Mouse (Mus musculus): Measurements from ENCODE around the gene Thap3.

DNA sequence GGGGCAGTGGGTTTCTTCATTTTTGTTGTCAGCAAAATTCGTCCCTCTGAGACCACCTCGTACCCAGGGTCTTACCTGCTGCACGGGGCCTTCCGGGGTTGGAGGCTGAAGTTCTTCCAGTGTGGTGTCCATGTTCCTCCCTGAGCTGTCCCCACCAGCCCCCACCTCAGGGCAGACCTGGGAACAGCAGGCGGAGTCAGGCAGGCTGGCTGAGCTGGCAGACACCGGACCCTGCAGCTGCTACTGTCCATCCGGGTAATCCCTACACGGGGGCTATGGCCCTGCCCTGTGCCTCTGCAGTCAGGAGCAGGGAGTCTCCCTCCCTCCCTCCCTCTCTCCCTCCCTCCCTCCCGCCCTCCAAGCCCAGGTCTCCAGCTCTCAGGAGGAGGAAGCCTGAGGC is 5.2 kb downstream of the Thap3 start:
- TF ChIP-seq CTCF (IDR thresholded peaks at IDR 0.05; ENCODE audit: low read depth, low read length) = no peak
- TF ChIP-seq POLR2A (IDR thresholded peaks at IDR 0.05; ENCODE audit: borderline replicate concordance, low read depth, low read length) = no peak

Measured in bone marrow macrophage, adult 2 months (primary cell).